Mouse (Mus musculus) mammary gland, adult 2 months (tissue): ENCODE data around the gene 1700030J22Rik. TPM values are rescaled to one million over a fixed set of nuclear protein-coding genes. Genes with fewer than 3 reads are reported as not detected.

ENCODE experiments used
- polyA plus RNA-seq: library from polyadenylated mRNA; depleted of rRNA; stranded (reverse); fragments of >200 nt; gene quantifications from 2 replicates; pipeline ENCODE4 v1.2.3, GENCODE M21; 2012; ENCODE audit warnings: low replicate concordance; rRNA removed

1700030J22Rik gene
- polyA plus RNA-seq = 0.24 and 0.36 TPM in 2 replicates

GRCm38 (mm10) chr8:116978631-116979256, at the start of gene 1700030J22Rik:
Gene 1700030J22Rik (minus strand): TSS chr8:116978959.

GRCm38 (mm10) chr8:116993095-116993867, 14.5 kb upstream of the 1700030J22Rik start, which contains the start of gene Gcsh:
Gene Gcsh (minus strand): TSS chr8:116993537.

GRCm38 (mm10) chr8:116943161-116943554, 35.6 kb downstream of the 1700030J22Rik start, which contains the start of gene Atmin:
Gene Atmin (plus strand): TSS chr8:116943393.

GRCm38 (mm10) chr8:116921337-116922059, 57.3 kb downstream of the 1700030J22Rik start, which contains the start of the genes Cmc2 and Cenpn:
Gene Cmc2 (minus strand): TSS chr8:116921455.
Gene Cenpn (plus strand): TSS chr8:116921730.

Other genes starting within 250 kb of the 1700030J22Rik start
- gene Cdyl2, start 246.0 kb downstream of the 1700030J22Rik start, polyA plus RNA-seq = 2.1 and 3.2 TPM in 2 replicates
- gene Cmc2, start 57.5 kb downstream of the 1700030J22Rik start, polyA plus RNA-seq = 4.8 and 8.1 TPM in 2 replicates
- gene Cenpn, start 57.2 kb downstream of the 1700030J22Rik start, polyA plus RNA-seq = 1.6 and 2.2 TPM in 2 replicates
- gene Atmin, start 35.6 kb downstream of the 1700030J22Rik start, polyA plus RNA-seq = 15.5 and 17.7 TPM in 2 replicates
- gene Gcsh, start 14.6 kb upstream of the 1700030J22Rik start, polyA plus RNA-seq = 29.8 and 50.6 TPM in 2 replicates
- 0.32 and 0.39 TPM in 2 replicates for gene Pkd1l2, start 103.5 kb upstream of the 1700030J22Rik start, polyA plus RNA-seq
- 0.23 and 0.42 TPM in 2 replicates for gene Bco1, start 116.9 kb upstream of the 1700030J22Rik start, polyA plus RNA-seq
- gene Gan, start 179.2 kb upstream of the 1700030J22Rik start, polyA plus RNA-seq = 7.0 and 8.1 TPM in 2 replicates